Mouse (Mus musculus) embryonic facial prominence, embryonic 15.5 days (tissue): ENCODE results near the gene Ccr4. TPM values are rescaled to one million over a fixed set of nuclear protein-coding genes. Genes with fewer than 3 reads are reported as not detected.

Source experiments
- ATAC-seq: fragments of 200-750 bp; cut with Nextera tagmentation; 2 replicates; pipeline ENCODE4 v1.8.0; 2017; ENCODE audit warnings: low read depth, moderate TSS enrichment; ENCODE audit not compliant: insufficient number of reproducible peaks, low FRiP score, low TSS enrichment
- H3K27ac ChIP-seq: fragments of 300-500 bp; sonication (generic); replicated peaks from 2 replicates; pipeline ENCODE4 v1.5.1; 2015; ENCODE audit warnings: mild to moderate bottlenecking, inconsistent platforms
- H3K27me3 ChIP-seq: fragments of 300-500 bp; sonication (generic); 2 replicates; pipeline ENCODE4 v1.6.1; 2015; ENCODE audit warnings: inconsistent platforms
- H3K36me3 ChIP-seq: fragments of 300-500 bp; sonication (generic); 2 replicates; pipeline ENCODE4 v1.6.1; 2015; ENCODE audit warnings: mild to moderate bottlenecking, inconsistent platforms
- H3K4me1 ChIP-seq: fragments of 300-500 bp; sonication (generic); 2 replicates; pipeline ENCODE4 v1.6.1; 2015; ENCODE audit warnings: inconsistent platforms
- H3K4me2 ChIP-seq: fragments of 300-500 bp; sonication (generic); replicated peaks from 2 replicates; pipeline ENCODE4 v1.6.1; 2015; ENCODE audit warnings: mild to moderate bottlenecking, inconsistent platforms
- H3K4me3 ChIP-seq: fragments of 300-500 bp; sonication (generic); replicated peaks from 2 replicates; pipeline ENCODE4 v1.5.1; 2015; ENCODE audit warnings: mild to moderate bottlenecking, inconsistent platforms
- H3K9ac ChIP-seq: fragments of 300-500 bp; sonication (generic); 2 replicates; pipeline ENCODE4 v1.6.1; 2015; ENCODE audit warnings: inconsistent platforms
- H3K9me3 ChIP-seq: fragments of 300-500 bp; sonication (generic); replicated peaks from 2 replicates; pipeline ENCODE4 v1.6.1; 2016; ENCODE audit warnings: inconsistent platforms
- WGBS: fragments of 180-500 bp; shearing (Covaris S2); methylation state at CpG from one replicate; pipeline ENCODE4 v1.1.7; 2015; 5-methylcytosine and 5-hydroxymethylcytosine counted together
- polyA plus RNA-seq: library from polyadenylated mRNA; unstranded; fragments of >200 nt; fragmentation: Nextera tagmentation; extraction: Ambion mirVana; gene quantifications from 2 replicates; pipeline ENCODE4 v1.2.1, GENCODE M21; 2015

Ccr4 gene
- polyA plus RNA-seq, 1 experiment from 2014 or later: 7.3 TPM

DNA sequence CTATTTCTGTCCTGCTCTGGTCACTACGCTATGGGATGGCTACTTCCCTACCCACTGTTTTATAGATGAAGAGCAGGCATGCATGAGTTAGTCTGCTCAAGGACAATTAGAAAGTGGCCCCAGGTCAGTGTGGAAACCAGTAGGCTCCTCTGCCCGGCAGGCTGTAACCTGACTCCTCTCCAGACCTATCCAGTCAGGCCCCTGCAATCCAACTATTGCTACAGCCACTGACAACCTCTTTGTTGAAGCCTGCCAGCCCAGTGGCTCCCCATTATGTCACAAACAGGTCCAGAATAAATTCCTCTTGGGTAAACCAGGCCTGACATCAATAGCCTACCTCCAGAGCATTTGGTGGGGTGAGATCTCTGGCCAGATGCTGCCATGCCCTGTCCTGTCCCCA is 31.9 kb upstream of the Ccr4 start:
- no peak for ATAC-seq
- H3K36me3 ChIP-seq: no peaks in the 10 kb centered on the region
- WGBS: 48% methylated on average over 2 of the region's 2 CpGs
- peaks cover 4% of the 10 kb centered on the region; the same call in 1 of the 2 replicates for H3K4me1 ChIP-seq
- H3K4me3 ChIP-seq: no peak overlapping the region
- H3K27me3 ChIP-seq: no peaks in the 10 kb centered on the region
- no peak overlapping the region for H3K9ac ChIP-seq
- H3K9me3 ChIP-seq: no peaks in the 10 kb centered on the region
- H3K4me2 ChIP-seq: no peak overlapping the region
- no peak overlapping the region for H3K27ac ChIP-seq

DNA sequence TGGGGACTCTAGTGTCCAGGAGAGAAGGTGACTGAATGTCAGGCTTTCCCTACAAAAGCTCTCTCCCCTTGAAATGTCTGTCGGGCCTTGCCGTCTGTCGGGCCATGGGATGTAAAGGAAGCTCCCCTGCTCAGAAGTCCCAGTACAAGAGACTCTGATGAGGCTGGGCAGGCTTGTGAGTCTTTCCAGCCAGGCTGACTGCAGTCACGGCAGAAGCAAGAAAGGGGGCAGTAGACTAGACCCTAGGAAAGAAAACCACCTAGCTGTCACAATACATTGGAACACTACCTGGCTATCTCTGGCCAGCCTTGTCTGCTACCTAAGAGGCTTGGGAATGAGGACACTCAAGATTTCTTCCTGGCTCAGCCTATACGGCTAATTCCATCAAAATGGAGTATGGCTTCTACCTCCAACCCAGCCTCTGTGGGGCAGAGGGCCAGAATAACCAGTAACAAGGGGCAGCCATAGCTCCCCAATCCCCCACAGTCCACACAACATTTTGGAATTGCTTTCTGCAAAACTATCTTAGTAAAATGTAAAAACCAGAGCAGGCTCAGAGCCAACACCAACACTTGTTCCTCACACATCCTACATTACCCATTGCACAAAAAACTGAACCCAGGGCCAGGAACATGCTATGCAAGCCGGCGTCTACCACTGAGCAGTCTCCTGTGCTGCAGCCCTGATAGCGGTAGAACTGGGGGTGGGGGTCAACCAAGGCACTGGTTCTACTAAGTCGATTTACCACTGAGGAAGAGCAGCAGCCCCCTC is 30.2 kb upstream of the Ccr4 start:
- Histone ChIP-seq H3K27me3 (no peaks in the 10 kb centered on the region), H3K9me3 (no peaks in the 10 kb centered on the region), H3K27ac (no peak overlapping the region), H3K36me3 (no peaks in the 10 kb centered on the region), H3K4me1 (peaks cover 8% of the 10 kb centered on the region), H3K4me3 (no peak overlapping the region), H3K4me2 (no peak overlapping the region), H3K9ac (no peak overlapping the region)
- ATAC-seq: no peak
- 80% methylated on average over 9 of the region's 9 CpGs for WGBS

GRCm38 (mm10) chr9:114533848-114534247 is 29.1 kb upstream of the Ccr4 start:
- no peak for ATAC-seq
- Histone ChIP-seq H3K4me2 (no peak overlapping the region), H3K9me3 (no peaks in the 10 kb centered on the region), H3K27ac (no peak overlapping the region), H3K4me3 (no peak overlapping the region), H3K4me1 (peaks cover 8% of the 10 kb centered on the region), H3K27me3 (no peaks in the 10 kb centered on the region), H3K36me3 (no peaks in the 10 kb centered on the region), H3K9ac (no peak overlapping the region)
- 72% methylated on average over 4 of the region's 4 CpGs for whole genome bisulfite sequencing

GRCm38 (mm10) chr9:114531276-114531675 is 26.6 kb upstream of the Ccr4 start:
- H3K4me1 ChIP-seq: peaks cover 25% of the 10 kb centered on the region
- 30% methylated on average over 11 of the region's 11 CpGs for WGBS
- ATAC-seq: no peak
- no peaks in the 10 kb centered on the region for H3K27me3 ChIP-seq
- H3K9me3 ChIP-seq: no peaks in the 10 kb centered on the region
- H3K4me3 ChIP-seq: no peak overlapping the region
- no peak overlapping the region for H3K9ac ChIP-seq
- H3K4me2 ChIP-seq: no peak overlapping the region
- no peaks in the 10 kb centered on the region for H3K36me3 ChIP-seq
- no peak overlapping the region for H3K27ac ChIP-seq

- Histone ChIP-seq H3K4me2 (no peak overlapping the region), H3K36me3 (no peaks in the 10 kb centered on the region), H3K4me1 (peaks cover 32% of the 10 kb centered on the region), H3K4me3 (no peak overlapping the region), H3K27me3 (no peaks in the 10 kb centered on the region), H3K27ac (no peak overlapping the region), H3K9me3 (no peaks in the 10 kb centered on the region), H3K9ac (no peak overlapping the region)
- WGBS: 29% methylated on average over 9 of the region's 9 CpGs
- ATAC-seq: no peak
These were observed 23.9 kb upstream of the Ccr4 start for GRCm38 (mm10) chr9:114528680-114529048.

DNA sequence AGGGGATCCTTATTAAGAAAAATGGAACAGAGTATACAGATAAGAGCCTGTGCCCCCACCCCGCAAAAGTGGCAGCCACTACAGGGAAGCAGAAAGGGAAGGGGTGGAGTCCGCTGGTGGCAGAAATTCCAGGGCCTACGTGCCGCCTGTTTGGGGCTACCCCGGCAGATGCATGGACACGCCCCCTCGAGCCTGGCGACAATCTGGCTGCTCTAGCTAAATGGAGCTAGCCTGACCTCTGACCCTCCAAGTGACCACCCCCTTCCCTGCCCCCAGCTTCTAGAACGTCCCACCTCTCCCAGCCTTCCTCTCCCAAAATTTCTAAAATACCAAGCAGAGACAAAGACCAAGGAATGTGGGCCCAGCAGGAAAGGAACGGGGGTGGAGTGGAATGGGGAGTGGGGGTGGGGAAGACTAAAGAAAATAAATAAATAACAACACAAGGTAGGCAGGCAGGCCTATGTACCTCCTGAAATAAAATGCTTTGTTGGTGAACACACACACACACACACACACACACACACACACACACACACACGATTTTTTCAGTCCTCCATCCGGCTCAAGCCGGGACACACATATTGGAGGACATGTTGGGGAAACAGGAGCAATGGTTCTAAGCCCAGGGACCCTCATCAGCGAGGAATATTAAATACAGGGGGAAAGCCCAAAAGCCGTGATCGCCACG is 23.4 kb upstream of the Ccr4 start:
- no peak for ATAC-seq
- H3K9me3 ChIP-seq: no peaks in the 10 kb centered on the region
- no peak overlapping the region; the same call in 1 of the 2 replicates for H3K27ac ChIP-seq
- 17% methylated on average over 17 of the region's 17 CpGs for WGBS
- no peaks in the 10 kb centered on the region for H3K27me3 ChIP-seq
- H3K4me3 ChIP-seq: no peak overlapping the region
- H3K9ac ChIP-seq: no peak overlapping the region
- no peaks in the 10 kb centered on the region for H3K36me3 ChIP-seq
- H3K4me1 ChIP-seq: peaks cover 32% of the 10 kb centered on the region
- H3K4me2 ChIP-seq: peak overlapping the region; percentile 15; the same call in 1 of the 2 replicates

DNA sequence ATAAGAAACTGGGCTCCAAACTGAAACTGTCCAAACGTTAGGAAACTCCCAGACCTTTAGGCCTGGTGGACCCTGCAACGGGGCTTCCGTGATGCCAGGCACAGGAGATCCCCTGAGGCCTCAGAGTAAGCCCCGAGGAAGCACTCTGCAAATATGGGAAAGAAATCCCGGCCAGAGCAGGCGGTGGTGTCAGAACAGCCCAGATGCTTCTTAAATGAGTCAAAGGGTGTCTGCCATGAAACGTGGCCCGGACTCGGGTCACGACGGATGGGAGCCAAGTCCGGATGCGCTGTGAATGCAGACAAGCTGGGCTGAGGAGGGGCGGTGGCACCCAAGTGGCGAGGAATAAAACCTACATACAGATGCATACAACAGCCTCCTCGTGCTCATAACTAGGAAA is 22.4 kb upstream of the Ccr4 start:
- no peaks in the 10 kb centered on the region for H3K9me3 ChIP-seq
- H3K4me3 ChIP-seq: peak overlapping the region; percentile 17; the same call in 1 of the 2 replicates
- H3K9ac ChIP-seq: no peak overlapping the region
- 7% methylated on average over 16 of the region's 16 CpGs for WGBS
- H3K27ac ChIP-seq: no peak overlapping the region
- no peaks in the 10 kb centered on the region for H3K36me3 ChIP-seq
- peak; percentile 25; the same call in 1 of the 2 replicates for ATAC-seq
- H3K27me3 ChIP-seq: no peaks in the 10 kb centered on the region
- peaks cover 32% of the 10 kb centered on the region for H3K4me1 ChIP-seq
- peak overlapping the region; percentile 45 for H3K4me2 ChIP-seq

DNA sequence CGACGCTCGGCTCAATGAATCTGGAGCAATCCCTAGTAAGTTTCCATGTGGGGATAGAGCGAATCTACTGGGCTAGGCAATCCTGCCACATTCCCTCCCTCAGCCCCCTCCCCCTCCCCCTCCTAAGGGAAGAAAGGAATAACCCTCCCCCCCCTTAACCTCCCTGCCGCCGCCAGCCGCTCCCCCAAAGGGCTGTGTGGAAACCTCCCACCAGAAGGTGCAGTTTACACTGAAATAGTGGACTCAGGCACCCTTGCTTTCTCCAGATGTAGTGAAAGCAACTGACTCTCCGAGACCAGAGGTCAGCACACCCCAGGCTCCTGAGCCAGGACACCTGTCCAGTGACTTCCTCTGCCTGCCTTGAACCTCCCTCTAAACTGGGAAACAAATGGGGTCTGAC is 21.9 kb upstream of the Ccr4 start:
- Histone ChIP-seq H3K9me3 (no peaks in the 10 kb centered on the region), H3K27me3 (no peaks in the 10 kb centered on the region), H3K27ac (no peak overlapping the region), H3K9ac (no peak overlapping the region), H3K4me2 (peak overlapping the region; percentile 45), H3K36me3 (no peaks in the 10 kb centered on the region), H3K4me1 (peaks cover 32% of the 10 kb centered on the region), H3K4me3 (peak overlapping the region; percentile 17; the same call in 1 of the 2 replicates)
- ATAC-seq: no peak
- 12% methylated on average over 8 of the region's 8 CpGs for WGBS

GRCm38 (mm10) chr9:114525891-114526290 is 21.2 kb upstream of the Ccr4 start:
- no peaks in the 10 kb centered on the region for H3K36me3 ChIP-seq
- ATAC-seq: no peak
- H3K9ac ChIP-seq: no peak overlapping the region
- 14% methylated on average over 8 of the region's 8 CpGs for WGBS
- no peaks in the 10 kb centered on the region for H3K27me3 ChIP-seq
- no peak overlapping the region for H3K4me2 ChIP-seq
- no peak overlapping the region for H3K27ac ChIP-seq
- no peak overlapping the region for H3K4me3 ChIP-seq
- peaks cover 27% of the 10 kb centered on the region for H3K4me1 ChIP-seq
- H3K9me3 ChIP-seq: no peaks in the 10 kb centered on the region

DNA sequence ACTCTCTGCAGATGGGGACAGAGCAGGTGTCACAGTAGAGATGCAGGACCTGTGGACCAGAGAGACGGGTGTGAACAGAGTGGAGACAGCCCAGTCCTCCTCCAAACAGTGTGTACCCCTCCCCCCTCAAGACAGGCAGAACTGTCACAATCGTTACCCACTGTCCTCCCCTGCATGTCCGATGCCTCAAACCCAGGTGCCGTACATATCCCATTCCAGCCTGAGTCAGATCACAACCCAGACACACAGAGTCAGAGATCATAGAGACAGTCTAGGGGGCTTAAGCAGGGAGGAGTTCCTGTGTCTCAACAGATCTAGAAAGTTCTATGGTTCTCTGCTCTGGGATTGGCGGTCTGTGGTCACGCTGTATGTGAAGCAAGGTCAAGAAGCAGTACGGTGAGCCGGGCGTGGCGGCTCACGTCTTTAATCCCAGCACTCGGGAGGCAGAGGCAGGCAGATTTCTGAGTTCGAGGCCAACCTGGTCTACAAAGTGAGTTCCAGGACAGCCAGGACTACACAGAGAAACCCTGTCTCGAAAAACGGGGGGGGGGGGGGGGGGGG is 20.4 kb upstream of the Ccr4 start:
- H3K36me3 ChIP-seq: no peaks in the 10 kb centered on the region
- no peak overlapping the region for H3K9ac ChIP-seq

GRCm38 (mm10) chr9:114522501-114522900 is 17.8 kb upstream of the Ccr4 start:
- no peaks in the 10 kb centered on the region for H3K36me3 ChIP-seq
- no peak overlapping the region for H3K4me3 ChIP-seq
- H3K9ac ChIP-seq: no peak overlapping the region
- WGBS: 84% methylated on average over 9 of the region's 9 CpGs
- ATAC-seq: no peak
- H3K9me3 ChIP-seq: no peaks in the 10 kb centered on the region
- no peak overlapping the region for H3K27ac ChIP-seq
- no peaks in the 10 kb centered on the region for H3K27me3 ChIP-seq
- peaks cover 17% of the 10 kb centered on the region for H3K4me1 ChIP-seq
- no peak overlapping the region for H3K4me2 ChIP-seq

More for the DNA sequence above, 20.4 kb upstream of the Ccr4 start:
- Histone ChIP-seq H3K4me2 (no peak overlapping the region), H3K27me3 (no peaks in the 10 kb centered on the region), H3K4me1 (peaks cover 24% of the 10 kb centered on the region), H3K27ac (no peak overlapping the region), H3K9me3 (no peaks in the 10 kb centered on the region), H3K4me3 (no peak overlapping the region)
- 91% methylated on average over 13 of the region's 15 CpGs for WGBS
- ATAC-seq: no peak
